Mouse (Mus musculus) intestine, postnatal 0 days (tissue): ENCODE measurements at regions not wholly inside any gene's neighbourhood (a gene's known extent, or its start where the extent isn't known, plus 50 kb on each side); places are given as distances from the start of the nearest gene placed in this dataset.

ENCODE experiments used
- ATAC-seq: fragments of 200-750 bp; cut with Nextera tagmentation; 2 replicates; pipeline ENCODE4 v1.8.0; 2017; ENCODE audit warnings: mild to moderate bottlenecking, moderate TSS enrichment, moderate library complexity
- H3K27ac ChIP-seq: fragments of 300-500 bp; sonication (generic); 2 replicates; pipeline ENCODE4 v1.5.1; 2014; ENCODE audit warnings: mild to moderate bottlenecking, low read depth, low read length, moderate library complexity
- H3K27me3 ChIP-seq: fragments of 300-500 bp; sonication (generic); replicated peaks from 2 replicates; pipeline ENCODE4 v1.6.1; 2014; ENCODE audit warnings: low read length, mixed read lengths; ENCODE audit not compliant: control insufficient read depth, insufficient read depth
- H3K36me3 ChIP-seq: fragments of 300-500 bp; sonication (generic); 2 replicates; pipeline ENCODE4 v1.6.1; 2014; ENCODE audit warnings: mild to moderate bottlenecking, moderate library complexity; ENCODE audit not compliant: control insufficient read depth, insufficient read depth
- H3K4me1 ChIP-seq: fragments of 300-500 bp; sonication (generic); replicated peaks from 2 replicates; pipeline ENCODE4 v1.6.1; 2014; ENCODE audit warnings: antibody characterized with exemption, low read length, mixed read lengths; ENCODE audit not compliant: control insufficient read depth, insufficient read depth
- H3K4me2 ChIP-seq: fragments of 300-500 bp; sonication (generic); replicated peaks from 2 replicates; pipeline ENCODE4 v1.6.1; 2014; ENCODE audit warnings: low read depth, mild to moderate bottlenecking, moderate library complexity
- H3K4me3 ChIP-seq: fragments of 300-500 bp; sonication (generic); 2 replicates; pipeline ENCODE4 v1.5.1; 2014; ENCODE audit warnings: low read depth, low read length
- H3K9ac ChIP-seq: fragments of 300-500 bp; sonication (generic); 2 replicates; pipeline ENCODE4 v1.6.1; 2014; ENCODE audit warnings: mild to moderate bottlenecking, low read depth, low read length
- H3K9me3 ChIP-seq: fragments of 300-500 bp; sonication (generic); 2 replicates; pipeline ENCODE4 v1.6.1; 2016; ENCODE audit warnings: mixed run types; ENCODE audit not compliant: control insufficient read depth
- CTCF ChIP-seq: sonication (generic); IDR thresholded peaks from 2 replicates; pipeline ENCODE4 v1.5.1; 2016; ENCODE audit warnings: low read depth, mild to moderate bottlenecking, control low read depth, antibody characterized with exemption, moderate library complexity
- WGBS: fragments of 180-500 bp; shearing (Covaris S2); extraction: QIAGEN DNeasy Blood & Tissue Kit; methylation state at CpG from one replicate; pipeline ENCODE4 v1.1.7; 2014; 5-methylcytosine and 5-hydroxymethylcytosine counted together

DNA sequence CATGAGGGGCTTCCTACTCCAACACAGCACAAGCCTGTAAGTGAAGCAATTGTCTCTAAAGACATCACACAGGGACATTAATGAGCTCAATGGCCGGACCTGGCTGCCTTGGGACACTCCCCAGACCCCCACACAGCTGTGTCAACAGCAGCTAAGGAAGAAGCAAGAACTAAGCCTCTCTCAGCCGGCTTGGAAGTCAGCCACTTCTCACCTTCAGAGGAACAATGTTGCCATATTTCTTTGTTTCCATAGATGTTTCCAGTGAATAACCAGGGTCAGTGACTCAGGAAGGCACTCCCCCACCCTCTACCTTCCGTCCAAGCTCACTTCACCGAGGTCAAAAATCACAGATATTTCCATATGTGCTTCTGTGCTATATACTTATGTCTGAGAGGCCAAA, 157.0 kb downstream of the Tomm20 start:
- no peak overlapping the region for H3K4me3 ChIP-seq
- no peak overlapping the region for H3K4me2 ChIP-seq
- H3K9ac ChIP-seq = no peak overlapping the region
- no peaks in the 10 kb centered on the region for H3K36me3 ChIP-seq
- no peak for TF ChIP-seq CTCF
- no peak overlapping the region; the same call in 1 of the 2 replicates for H3K27ac ChIP-seq
- H3K27me3 ChIP-seq = no peaks in the 10 kb centered on the region
- no peaks in the 10 kb centered on the region for H3K4me1 ChIP-seq
- no peaks in the 10 kb centered on the region for H3K9me3 ChIP-seq
- ATAC-seq = no peak
- 38% methylated on average over 4 of the region's 4 CpGs for WGBS

DNA sequence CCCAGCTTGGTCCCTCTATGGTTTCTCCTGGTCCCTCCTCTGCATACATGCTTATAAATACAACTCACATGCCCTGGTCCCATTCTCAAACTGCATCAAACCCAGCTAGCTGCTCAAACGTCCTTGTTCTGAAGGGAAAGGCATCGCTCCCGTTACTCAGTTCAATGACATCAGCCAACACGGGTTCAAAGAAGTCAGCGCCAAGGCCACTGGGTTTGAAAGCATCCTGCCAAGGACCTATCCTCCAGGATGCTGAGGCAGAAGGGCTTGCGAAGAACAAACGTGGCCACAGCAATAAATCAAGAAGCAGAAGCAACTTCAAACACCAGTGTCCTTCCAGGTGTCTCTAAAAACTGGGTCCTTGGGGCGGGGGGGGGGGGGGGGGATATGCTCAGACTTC, 158.2 kb downstream of the Tomm20 start:
- no peaks in the 10 kb centered on the region for H3K27me3 ChIP-seq
- WGBS = 77% methylated on average over 8 of the region's 8 CpGs
- TF ChIP-seq CTCF = no peak
- no peak overlapping the region for H3K9ac ChIP-seq
- no peak overlapping the region for H3K4me2 ChIP-seq
- H3K36me3 ChIP-seq = no peaks in the 10 kb centered on the region
- H3K9me3 ChIP-seq = no peaks in the 10 kb centered on the region
- no peak overlapping the region for H3K4me3 ChIP-seq
- no peaks in the 10 kb centered on the region for H3K4me1 ChIP-seq
- no peak for ATAC-seq
- no peak overlapping the region for H3K27ac ChIP-seq

DNA sequence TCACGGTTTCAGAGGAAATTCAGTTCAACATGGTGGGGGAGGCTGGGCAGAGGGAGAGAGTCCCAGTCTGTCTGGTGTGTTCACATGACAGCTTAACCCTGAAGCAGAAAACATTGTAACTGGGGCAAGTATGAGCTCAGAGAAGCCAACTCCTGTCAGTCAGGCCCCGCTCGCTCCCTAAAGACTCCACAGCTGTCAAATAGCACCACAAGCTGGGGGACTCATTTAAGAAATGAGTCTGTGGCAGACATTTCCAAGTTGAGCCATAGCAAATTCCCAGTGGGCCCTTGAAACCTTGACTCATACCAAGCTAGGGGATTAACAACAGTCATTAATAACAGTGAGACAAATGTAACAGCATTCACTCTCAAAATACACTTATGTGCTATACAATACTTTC, 160.4 kb downstream of the Tomm20 start:
- H3K36me3 ChIP-seq = no peaks in the 10 kb centered on the region
- no peaks in the 10 kb centered on the region for H3K9me3 ChIP-seq
- ATAC-seq = no peak
- no peaks in the 10 kb centered on the region for H3K4me1 ChIP-seq
- 79% methylated on average over 3 of the region's 3 CpGs for WGBS
- TF ChIP-seq CTCF = no peak
- no peak overlapping the region for H3K4me2 ChIP-seq
- H3K27ac ChIP-seq = no peak overlapping the region
- no peak overlapping the region for H3K4me3 ChIP-seq
- H3K9ac ChIP-seq = no peak overlapping the region
- no peaks in the 10 kb centered on the region for H3K27me3 ChIP-seq

DNA sequence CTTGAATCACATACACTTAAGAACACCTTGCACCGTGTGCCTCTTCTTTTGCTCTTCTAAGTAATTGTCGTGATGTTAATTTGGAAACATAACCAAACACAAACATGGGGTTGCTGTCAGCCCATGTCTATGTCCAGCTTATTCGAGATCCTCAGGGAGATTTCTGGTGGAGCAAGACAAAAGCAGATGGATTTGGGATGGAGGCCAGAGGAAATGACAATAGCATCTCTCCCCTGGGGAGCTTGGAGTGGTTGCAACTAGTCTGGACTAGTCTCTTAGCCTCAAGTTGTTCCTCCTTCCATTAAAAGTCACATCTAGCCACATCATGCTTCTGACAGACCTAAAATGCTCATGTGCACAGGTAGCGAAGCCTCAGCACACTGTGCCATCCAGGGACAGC, 161.0 kb downstream of the Tomm20 start:
- Histone ChIP-seq H3K9me3 (no peaks in the 10 kb centered on the region), H3K4me1 (no peaks in the 10 kb centered on the region), H3K27ac (no peak overlapping the region), H3K4me3 (no peak overlapping the region), H3K9ac (no peak overlapping the region), H3K36me3 (no peaks in the 10 kb centered on the region), H3K27me3 (no peaks in the 10 kb centered on the region), H3K4me2 (no peak overlapping the region)
- WGBS = 86% methylated on average over 4 of the region's 4 CpGs
- ATAC-seq = no peak
- TF ChIP-seq CTCF = no peak

DNA sequence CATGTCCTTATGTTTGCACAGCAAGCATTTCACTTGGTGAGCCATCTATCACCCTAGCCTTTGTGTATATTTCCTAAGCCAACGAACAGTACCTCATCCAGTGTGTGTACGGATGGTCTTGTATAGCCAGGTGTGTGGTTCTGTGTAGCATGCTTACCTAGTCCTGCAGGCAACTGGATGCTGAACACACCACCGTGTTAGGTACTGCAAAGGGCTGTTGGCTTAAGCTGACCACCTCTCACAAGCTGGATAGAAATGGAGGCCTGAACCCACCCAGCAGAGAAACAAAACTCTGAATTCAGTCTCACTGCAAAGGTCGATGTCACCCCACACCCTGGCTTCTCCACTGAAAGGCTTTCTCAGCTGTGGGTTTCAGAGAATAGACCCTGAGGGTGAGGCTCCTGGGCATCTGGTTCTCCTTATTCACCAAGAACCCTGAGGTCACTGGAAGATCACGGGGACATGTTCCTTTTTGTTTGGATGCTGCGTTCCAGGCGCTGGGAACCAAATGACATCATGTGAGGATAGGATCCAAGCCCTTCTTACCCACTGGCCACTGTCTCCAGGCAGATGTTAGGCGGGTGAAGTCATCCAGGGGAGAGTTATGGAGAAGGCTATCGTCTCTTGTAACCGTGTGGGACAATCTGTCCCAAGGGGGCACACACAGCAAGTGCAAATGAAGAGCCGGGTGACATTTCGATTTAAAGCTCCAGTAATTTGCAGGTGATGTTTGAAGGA, 161.8 kb downstream of the Tomm20 start:
- no peaks in the 10 kb centered on the region for H3K4me1 ChIP-seq
- no peak overlapping the region for H3K9ac ChIP-seq
- H3K4me2 ChIP-seq = no peak overlapping the region
- TF ChIP-seq CTCF = no peak
- WGBS = 79% methylated on average over 12 of the region's 12 CpGs
- no peak overlapping the region for H3K27ac ChIP-seq
- no peak overlapping the region for H3K4me3 ChIP-seq
- no peak for ATAC-seq
- no peaks in the 10 kb centered on the region for H3K27me3 ChIP-seq
- H3K36me3 ChIP-seq = no peaks in the 10 kb centered on the region
- H3K9me3 ChIP-seq = no peaks in the 10 kb centered on the region

DNA sequence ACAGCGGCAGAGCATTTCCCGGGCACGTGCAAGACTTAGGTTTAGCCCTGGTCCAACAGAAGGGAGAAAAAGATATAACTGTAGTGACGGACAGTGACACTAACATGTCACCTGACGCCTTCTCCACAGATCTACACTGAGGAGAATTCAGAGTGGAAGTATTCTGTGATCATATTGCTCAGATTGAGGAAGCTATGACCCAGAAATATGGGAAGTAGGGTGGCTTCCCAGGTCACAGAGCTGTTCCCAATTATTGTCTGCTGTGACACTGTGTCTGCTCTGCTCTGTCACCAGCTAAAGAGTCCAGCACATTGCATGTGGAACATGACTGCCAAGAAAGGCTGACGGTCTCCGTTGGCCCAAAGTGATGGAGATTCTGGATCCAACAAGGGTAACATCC, 167.0 kb downstream of the Tomm20 start:
- Histone ChIP-seq H3K4me2 (no peak overlapping the region), H3K9me3 (no peaks in the 10 kb centered on the region), H3K36me3 (no peaks in the 10 kb centered on the region), H3K27ac (no peak overlapping the region), H3K27me3 (no peaks in the 10 kb centered on the region), H3K4me3 (no peak overlapping the region), H3K4me1 (0 out of 2 replicates have a peak, but pooled peaks cover 3% of the 10 kb centered on the region), H3K9ac (no peak overlapping the region)
- no peak for TF ChIP-seq CTCF
- 93% methylated on average over 7 of the region's 7 CpGs for WGBS
- no peak for ATAC-seq
